Mouse (Mus musculus): Measurements from ENCODE around the gene Tmem108. TPM values are rescaled to one million over a fixed set of nuclear protein-coding genes. Genes with fewer than 3 reads are reported as not detected.

Tmem108 gene
- total and polyA plus RNA-seq, 2 experiments from 2014 or later, result 23.5 to 25.1 TPM

- ATAC-seq (ENCODE audit: insufficient read depth, low read depth), result no peak
- Histone ChIP-seq H3K9ac (replicated peaks; ENCODE audit: low read depth, low read length) (no peak overlapping the region), H3K4me2 (ENCODE audit: low read depth, low read length) (no peak overlapping the region), H3K4me1 (ENCODE audit: control insufficient read depth, insufficient read depth) (no peaks in the 10 kb centered on the region), H3K4me3 (ENCODE audit: low read depth, low read length) (no peak overlapping the region), H3K9me3 (replicated peaks; ENCODE audit: control insufficient read depth, low read length) (0 out of 2 replicates have a peak, but pooled peaks cover 3% of the 10 kb centered on the region), H3K27ac (ENCODE audit: low read depth) (no peak overlapping the region), H3K36me3 (replicated peaks; ENCODE audit: control insufficient read depth, insufficient read depth, low read length) (no peaks in the 10 kb centered on the region), H3K27me3 (ENCODE audit: control insufficient read depth, insufficient read depth, low read length) (no peaks in the 10 kb centered on the region)
- TF ChIP-seq CTCF (IDR thresholded peaks at IDR 0.05; ENCODE audit: low read depth) (no peak), EP300 (IDR thresholded peaks at IDR 0.05; ENCODE audit: low read depth) (no peak)
- WGBS, result 87% methylated on average over 9 of the region's 9 CpGs
- DNase-seq (ENCODE audit: low spot score), result no peak
Measured at GRCm38 (mm10) chr9:103565186-103565585, 196.5 kb downstream of the Tmem108 start.

GRCm38 (mm10) chr9:103563864-103564610 lies 197.6 kb downstream of the Tmem108 start:
- Histone ChIP-seq H3K4me1 (ENCODE audit: control insufficient read depth, insufficient read depth) (0 out of 2 replicates have a peak, but pooled peaks cover under 1% of the 10 kb centered on the region), H3K27ac (ENCODE audit: low read depth) (no peak overlapping the region), H3K4me2 (ENCODE audit: low read depth, low read length) (no peak overlapping the region), H3K9me3 (replicated peaks; ENCODE audit: control insufficient read depth, low read length) (0 out of 2 replicates have a peak, but pooled peaks cover 3% of the 10 kb centered on the region), H3K27me3 (ENCODE audit: control insufficient read depth, insufficient read depth, low read length) (no peaks in the 10 kb centered on the region), H3K4me3 (ENCODE audit: low read depth, low read length) (no peak overlapping the region), H3K9ac (replicated peaks; ENCODE audit: low read depth, low read length) (no peak overlapping the region), H3K36me3 (replicated peaks; ENCODE audit: control insufficient read depth, insufficient read depth, low read length) (no peaks in the 10 kb centered on the region)
- peak; percentile 38 for DNase-seq (ENCODE audit: low spot score)
- TF ChIP-seq CTCF (IDR thresholded peaks at IDR 0.05; ENCODE audit: low read depth), result peak; percentile 54
- TF ChIP-seq EP300 (IDR thresholded peaks at IDR 0.05; ENCODE audit: low read depth), result no peak
- 43% methylated on average over 10 of the region's 10 CpGs for WGBS
- 0 out of 2 replicates have a peak, but pooled peaks have one; percentile 15 for ATAC-seq (ENCODE audit: insufficient read depth, low read depth)

- 0 out of 2 replicates have a peak, but pooled peaks cover 8% of the 10 kb centered on the region for H3K4me1 ChIP-seq (ENCODE audit: control insufficient read depth, insufficient read depth)
- H3K27me3 ChIP-seq (ENCODE audit: control insufficient read depth, insufficient read depth, low read length), result no peaks in the 10 kb centered on the region
- no peak overlapping the region for H3K4me3 ChIP-seq (ENCODE audit: low read depth, low read length)
- H3K36me3 ChIP-seq (replicated peaks; ENCODE audit: control insufficient read depth, insufficient read depth, low read length), result no peaks in the 10 kb centered on the region
- 93% methylated on average over 1 of the region's 1 CpGs for WGBS
- 0 out of 2 replicates have a peak, but pooled peaks cover 3% of the 10 kb centered on the region for H3K9me3 ChIP-seq (replicated peaks; ENCODE audit: control insufficient read depth, low read length)
- TF ChIP-seq EP300 (IDR thresholded peaks at IDR 0.05; ENCODE audit: low read depth) (no peak), CTCF (IDR thresholded peaks at IDR 0.05; ENCODE audit: low read depth) (no peak)
- H3K4me2 ChIP-seq (ENCODE audit: low read depth, low read length), result no peak overlapping the region
- ATAC-seq (ENCODE audit: insufficient read depth, low read depth), result no peak
- no peak overlapping the region for H3K27ac ChIP-seq (ENCODE audit: low read depth)
- H3K9ac ChIP-seq (replicated peaks; ENCODE audit: low read depth, low read length), result no peak overlapping the region
- no peak for DNase-seq (ENCODE audit: low spot score)
Measured at GRCm38 (mm10) chr9:103562063-103562462, 199.6 kb downstream of the Tmem108 start.

- TF ChIP-seq EP300 (IDR thresholded peaks at IDR 0.05; ENCODE audit: low read depth), result no peak
- TF ChIP-seq CTCF (IDR thresholded peaks at IDR 0.05; ENCODE audit: low read depth), result no peak
- WGBS, result 42% methylated on average over 6 of the region's 6 CpGs
- no peak for DNase-seq (ENCODE audit: low spot score)
- Histone ChIP-seq H3K4me2 (ENCODE audit: low read depth, low read length) (no peak overlapping the region), H3K27ac (ENCODE audit: low read depth) (no peak overlapping the region), H3K9ac (replicated peaks; ENCODE audit: low read depth, low read length) (no peak overlapping the region), H3K36me3 (replicated peaks; ENCODE audit: control insufficient read depth, insufficient read depth, low read length) (no peaks in the 10 kb centered on the region), H3K9me3 (replicated peaks; ENCODE audit: control insufficient read depth, low read length) (0 out of 2 replicates have a peak, but pooled peaks cover 3% of the 10 kb centered on the region), H3K4me1 (ENCODE audit: control insufficient read depth, insufficient read depth) (peaks cover 18% of the 10 kb centered on the region; the same call in 1 of the 2 replicates), H3K27me3 (ENCODE audit: control insufficient read depth, insufficient read depth, low read length) (no peaks in the 10 kb centered on the region), H3K4me3 (ENCODE audit: low read depth, low read length) (no peak overlapping the region)
- ATAC-seq (ENCODE audit: insufficient read depth, low read depth), result 0 out of 2 replicates have a peak, but pooled peaks have one; percentile 39
Measured at GRCm38 (mm10) chr9:103558741-103559140, 202.9 kb downstream of the Tmem108 start.

- H3K9ac ChIP-seq (replicated peaks; ENCODE audit: low read depth, low read length), result no peak overlapping the region
- H3K4me1 ChIP-seq (ENCODE audit: control insufficient read depth, insufficient read depth), result peaks cover 18% of the 10 kb centered on the region; the same call in 1 of the 2 replicates
- H3K36me3 ChIP-seq (replicated peaks; ENCODE audit: control insufficient read depth, insufficient read depth, low read length), result no peaks in the 10 kb centered on the region
- no peak overlapping the region for H3K4me2 ChIP-seq (ENCODE audit: low read depth, low read length)
- WGBS, result 64% methylated on average over 7 of the region's 7 CpGs
- no peak overlapping the region for H3K27ac ChIP-seq (ENCODE audit: low read depth)
- H3K4me3 ChIP-seq (ENCODE audit: low read depth, low read length), result no peak overlapping the region
- no peaks in the 10 kb centered on the region for H3K27me3 ChIP-seq (ENCODE audit: control insufficient read depth, insufficient read depth, low read length)
- no peak for DNase-seq (ENCODE audit: low spot score)
- no peak for ATAC-seq (ENCODE audit: insufficient read depth, low read depth)
- 0 out of 2 replicates have a peak, but pooled peaks cover 3% of the 10 kb centered on the region for H3K9me3 ChIP-seq (replicated peaks; ENCODE audit: control insufficient read depth, low read length)
- TF ChIP-seq CTCF (IDR thresholded peaks at IDR 0.05; ENCODE audit: low read depth) (no peak), EP300 (IDR thresholded peaks at IDR 0.05; ENCODE audit: low read depth) (no peak)
Measured at GRCm38 (mm10) chr9:103558240-103558639, 203.4 kb downstream of the Tmem108 start.

All from heart, postnatal 0 days (tissue).